In the genomic region with DNA sequence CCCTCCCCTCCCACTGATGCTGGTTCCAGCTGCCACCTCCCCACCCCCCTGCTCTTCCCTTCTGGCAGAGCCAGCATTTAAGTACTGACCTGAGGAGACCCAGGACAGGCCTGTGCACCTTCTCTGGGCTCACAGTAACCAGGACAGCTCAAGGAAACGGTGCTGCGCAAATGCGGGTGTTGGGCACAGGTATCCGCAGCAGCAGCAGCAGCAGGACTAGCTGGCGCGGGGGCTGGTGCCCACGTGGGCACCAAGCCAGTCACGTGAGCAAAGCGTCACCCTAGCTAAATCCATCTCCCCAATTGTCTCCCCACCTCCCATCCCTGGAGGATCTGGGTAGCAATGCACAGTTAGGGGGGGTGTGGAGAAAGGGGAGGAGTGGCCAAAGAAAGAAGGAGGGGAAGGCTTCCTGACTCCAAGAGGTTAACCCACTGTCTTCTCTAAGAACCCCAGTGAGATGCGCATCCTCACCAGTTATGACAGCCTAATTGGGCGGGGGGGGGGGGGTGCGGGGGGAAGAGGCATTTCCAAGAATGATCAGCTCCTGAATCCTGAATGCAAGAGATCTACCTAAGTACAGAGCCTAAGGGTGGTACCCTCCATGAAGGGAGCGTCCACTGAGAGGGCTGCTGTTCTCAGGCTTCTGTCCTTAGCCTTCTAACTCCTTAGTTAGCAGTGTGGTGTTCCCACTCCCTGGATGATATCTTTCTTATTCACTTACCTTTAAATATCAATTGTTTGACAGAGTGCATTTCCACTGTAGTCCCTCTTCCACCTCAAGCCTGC, we compare ENCODE assay signal across 7 mouse cellular contexts. TPM values are rescaled to one million over a fixed set of nuclear protein-coding genes. Genes with fewer than 3 reads are reported as not detected.
DNase-seq lines count a peak whose midpoint lies in the region; ATAC-seq and TF ChIP-seq lines count a peak whose summit lies in the region.

A gene (minus strand): TSS at position 252 of the 786 bp plus-strand sequence.

- TF ChIP-seq CTCF in lung, postnatal 0 days (IDR thresholded peaks at IDR 0.05), result no peak

- WGBS in hindbrain, embryonic 13.5 days, result 14% methylated on average over 11 of the region's 13 CpGs
- WGBS in lung, postnatal 0 days, result 14% methylated on average over 9 of the region's 13 CpGs

- H3K9ac ChIP-seq in hindbrain, embryonic 13.5 days, result peak within 1 kb of the TSS; percentile 68
- H3K9ac ChIP-seq in lung, postnatal 0 days (replicated peaks; ENCODE audit: low read depth), result no peak within 1 kb of the TSS

- peak within 1 kb of the TSS; percentile 56 for H3K4me2 ChIP-seq in hindbrain, embryonic 13.5 days
- H3K4me2 ChIP-seq in lung, postnatal 0 days (replicated peaks; ENCODE audit: low read depth, low read length), result no peak within 1 kb of the TSS

- no peaks in the 10 kb centered on the region for H3K27me3 ChIP-seq in hindbrain, embryonic 13.5 days
- no peaks in the 10 kb centered on the region for H3K27me3 ChIP-seq in lung, postnatal 0 days (replicated peaks; ENCODE audit: insufficient read depth, low read length)

- no peaks in the 10 kb centered on the region for H3K9me3 ChIP-seq in hindbrain, embryonic 13.5 days
- no peaks in the 10 kb centered on the region for H3K9me3 ChIP-seq in lung, postnatal 0 days (ENCODE audit: low read length)

- intact Hi-C loops in left cerebral cortex, postnatal 4 days (cut with DNase I), result no loop called here

- no peaks in the 10 kb centered on the region for H3K36me3 ChIP-seq in hindbrain, embryonic 13.5 days
- H3K36me3 ChIP-seq in lung, postnatal 0 days (ENCODE audit: insufficient read depth, low read length), result no peaks in the 10 kb centered on the region

- DNase-seq in cerebellum, adult 11 months, result peak; percentile 43
- peak; percentile 42 to 64 for DNase-seq in cerebellum, postnatal 14 days
- peak; percentile 28 for DNase-seq in left cerebral cortex, postnatal 4 days
- peak; percentile 60 to 71 for DNase-seq in right cerebral cortex, postnatal 10 days (ENCODE audit: low spot score in 2 of 2)
- DNase-seq in lung, postnatal 0 days (ENCODE audit: low spot score), result no peak

- no peaks in the 10 kb centered on the region for H3K4me1 ChIP-seq in hindbrain, embryonic 13.5 days (replicated peaks)
- no peaks in the 10 kb centered on the region for H3K4me1 ChIP-seq in lung, postnatal 0 days (ENCODE audit: insufficient read depth, low read depth, low read length)

- H3K27ac ChIP-seq in hindbrain, embryonic 13.5 days, result peak within 1 kb of the TSS; percentile 23; the same call in 1 of the 2 replicates
- no peak within 1 kb of the TSS for H3K27ac ChIP-seq in lung, postnatal 0 days (ENCODE audit: low read length)

- TF ChIP-seq EP300 in lung, postnatal 0 days (IDR thresholded peaks at IDR 0.05), result no peak

- peak within 1 kb of the TSS; percentile 46 for H3K4me3 ChIP-seq in hindbrain, embryonic 13.5 days
- no peak within 1 kb of the TSS for H3K4me3 ChIP-seq in lung, postnatal 0 days (ENCODE audit: low read depth, low read length)

- peak; percentile 97 for ATAC-seq in hindbrain, embryonic 13.5 days (ENCODE audit: low FRiP score)
- no peak for ATAC-seq in CD4-positive, CD25-positive, alpha-beta regulatory T cell, adult 4 months
- no peak for ATAC-seq in lung, postnatal 0 days

RNA-seq across cellular contexts. Expression of the gene that starts here (rescaled TPM):
- polyA plus RNA-seq in hindbrain, embryonic 13.5 days (2015; fragmentation: Nextera tagmentation; extraction: Ambion mirVana), result 28.1 and 29.9 TPM in 2 replicates
- total RNA-seq in left cerebral cortex, postnatal 4 days (2021), result 10 to 100 TPM; 42.9 to 56.5 TPM
- not detected for polyA plus RNA-seq in CD4-positive, CD25-positive, alpha-beta regulatory T cell, adult 4 months (2017; shearing (Covaris generic))
- 0.26 and 0.44 TPM in 2 replicates for polyA plus RNA-seq in lung, postnatal 0 days (2015; fragmentation: Nextera tagmentation; extraction: Ambion mirVana)

Comparison
In these comparisons a context has a peak if more than half of its experiments do, and no peak if none do; other contexts are left out.
1. RNA of the gene that starts here (polyA plus RNA-seq): 28.1 to 29.9 TPM in hindbrain, embryonic 13.5 days; 0.26 to 0.44 TPM in lung, postnatal 0 days and not detected in CD4-positive, CD25-positive, alpha-beta regulatory T cell, adult 4 months; every median in the first group is over 10 times any median in the second.